Mouse (Mus musculus) testis, adult 2 months (tissue): ENCODE data around the gene Znrf4. TPM values are rescaled to one million over a fixed set of nuclear protein-coding genes. Genes with fewer than 3 reads are reported as not detected.

Source experiments
- H3K27ac ChIP-seq: fragments of 200-500 bp; 2 replicates; pipeline ENCODE4 v1.5.1; 2012; ENCODE audit warnings: low read depth, low read length; ENCODE audit not compliant: control insufficient read depth, insufficient read depth
- H3K27me3 ChIP-seq: fragments of 200-500 bp; 2 replicates; pipeline ENCODE4 v1.6.1; 2012; ENCODE audit warnings: mild to moderate bottlenecking, low read length, moderate library complexity; ENCODE audit not compliant: control insufficient read depth, insufficient read depth
- H3K36me3 ChIP-seq: fragments of 200-500 bp; 2 replicates; pipeline ENCODE4 v1.6.1; 2012; ENCODE audit warnings: mild to moderate bottlenecking, low read length; ENCODE audit not compliant: control insufficient read depth, insufficient read depth
- H3K4me1 ChIP-seq: fragments of 200-500 bp; 2 replicates; pipeline ENCODE4 v1.6.1; 2012; ENCODE audit warnings: low read length; ENCODE audit not compliant: control insufficient read depth, insufficient read depth
- H3K4me3 ChIP-seq: fragments of 200-500 bp; 2 replicates; pipeline ENCODE4 v1.5.1; 2012; ENCODE audit warnings: low read depth, mild to moderate bottlenecking, low read length, moderate library complexity, mixed read lengths; ENCODE audit not compliant: control insufficient read depth
- CTCF ChIP-seq: fragments of 200-500 bp; IDR thresholded peaks from 2 replicates; pipeline ENCODE4 v1.5.1; 2012; ENCODE audit warnings: low read depth, mild to moderate bottlenecking, inconsistent platforms, low read length, moderate library complexity; ENCODE audit not compliant: control insufficient read depth, insufficient read depth, insufficient replicate concordance
- POLR2A ChIP-seq: fragments of 200-500 bp; IDR thresholded peaks from 2 replicates; pipeline ENCODE4 v1.6.1; 2012; ENCODE audit warnings: low read depth, mild to moderate bottlenecking, inconsistent platforms, low read length, moderate library complexity; ENCODE audit not compliant: control insufficient read depth
- polyA plus RNA-seq: library from polyadenylated mRNA; depleted of rRNA; stranded (reverse); fragments of >200 nt; gene quantifications from 2 replicates; pipeline ENCODE4 v1.2.3, GENCODE M21; 2012

Gene Znrf4
- polyA plus RNA-seq, 1 experiment = 1,198 TPM

- Histone ChIP-seq H3K4me3 (no peak overlapping the region), H3K27ac (no peak overlapping the region), H3K36me3 (no peaks in the 10 kb centered on the region), H3K4me1 (no peaks in the 10 kb centered on the region), H3K27me3 (no peaks in the 10 kb centered on the region)
- no peak for TF ChIP-seq CTCF
- no peak for TF ChIP-seq POLR2A
Measured at GRCm38 (mm10) chr17:56499229-56499628, 13.0 kb downstream of the Znrf4 start.

- H3K4me1 ChIP-seq = no peaks in the 10 kb centered on the region
- no peaks in the 10 kb centered on the region for H3K36me3 ChIP-seq
- TF ChIP-seq POLR2A (no peak), CTCF (no peak)
- H3K27me3 ChIP-seq = no peaks in the 10 kb centered on the region
- H3K4me3 ChIP-seq = no peak overlapping the region
- no peak overlapping the region for H3K27ac ChIP-seq
Measured at GRCm38 (mm10) chr17:56494480-56494879, 17.8 kb downstream of the Znrf4 start.

DNA sequence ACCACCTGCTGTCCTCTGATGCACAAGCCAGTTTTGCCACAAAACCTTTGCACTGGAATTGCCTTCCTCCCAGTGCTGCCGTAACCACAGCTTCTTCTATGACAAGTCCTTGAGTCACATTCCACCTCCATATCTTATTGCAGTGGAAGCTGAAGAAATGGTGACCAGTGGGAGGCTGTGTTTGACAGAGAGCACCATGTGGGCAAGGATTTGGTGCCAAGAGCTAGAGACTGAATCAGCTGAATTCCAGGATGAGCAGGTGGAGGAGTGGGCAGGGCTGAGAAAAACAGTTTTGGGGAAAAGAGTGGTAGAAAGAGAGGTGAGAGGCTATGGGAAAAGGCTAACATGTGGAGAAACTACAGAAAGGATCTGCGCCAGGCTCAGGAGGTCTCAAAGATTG, 18.4 kb downstream of the Znrf4 start:
- no peak overlapping the region for H3K4me3 ChIP-seq
- H3K4me1 ChIP-seq = peaks cover 2% of the 10 kb centered on the region; the same call in 1 of the 2 replicates
- H3K36me3 ChIP-seq = no peaks in the 10 kb centered on the region
- H3K27ac ChIP-seq = no peak overlapping the region
- TF ChIP-seq CTCF = no peak
- no peak for TF ChIP-seq POLR2A
- no peaks in the 10 kb centered on the region for H3K27me3 ChIP-seq

- Histone ChIP-seq H3K36me3 (no peaks in the 10 kb centered on the region), H3K4me3 (no peak overlapping the region), H3K27ac (no peak overlapping the region), H3K4me1 (peaks cover 18% of the 10 kb centered on the region), H3K27me3 (no peaks in the 10 kb centered on the region)
- TF ChIP-seq CTCF (no peak), POLR2A (no peak)
Measured at GRCm38 (mm10) chr17:56490438-56491152, 21.6 kb downstream of the Znrf4 start.

GRCm38 (mm10) chr17:56488028-56488427, 24.2 kb downstream of the Znrf4 start:
- Histone ChIP-seq H3K4me3 (peak overlapping the region; percentile 86), H3K36me3 (no peaks in the 10 kb centered on the region), H3K27ac (peak overlapping the region; percentile 65), H3K4me1 (peaks cover 18% of the 10 kb centered on the region), H3K27me3 (no peaks in the 10 kb centered on the region)
- TF ChIP-seq POLR2A = no peak; the same call in 1 of the 2 replicates
- TF ChIP-seq CTCF = no peak

DNA sequence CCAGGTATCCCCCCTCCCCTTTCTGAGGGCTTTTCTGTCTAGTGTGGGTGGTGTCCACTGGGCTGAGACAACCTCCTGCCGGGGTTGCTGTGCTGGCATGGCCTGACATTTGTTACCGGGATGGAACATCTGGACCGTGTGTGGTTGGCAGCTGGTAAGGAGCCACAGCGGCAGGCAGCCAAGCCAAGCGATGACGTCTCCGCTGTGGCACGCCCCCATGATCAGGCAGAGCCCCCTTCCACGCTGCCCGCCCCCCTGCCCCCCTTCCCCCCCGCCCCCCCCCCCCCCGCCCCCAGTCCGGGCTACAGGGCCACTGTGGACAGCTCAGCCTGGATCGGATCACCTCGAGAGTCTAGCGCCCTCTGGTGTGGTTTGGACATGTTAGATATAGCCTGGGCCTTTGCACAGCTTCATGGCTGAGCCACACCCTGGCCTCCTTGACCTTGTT, 24.8 kb downstream of the Znrf4 start:
- Histone ChIP-seq H3K27ac (peak overlapping the region; percentile 65; the same call in 1 of the 2 replicates), H3K4me3 (peak overlapping the region; percentile 86), H3K4me1 (peaks cover 18% of the 10 kb centered on the region), H3K27me3 (no peaks in the 10 kb centered on the region), H3K36me3 (no peaks in the 10 kb centered on the region)
- peak; percentile 35; the same call in 1 of the 2 replicates for TF ChIP-seq CTCF
- TF ChIP-seq POLR2A = no peak

DNA sequence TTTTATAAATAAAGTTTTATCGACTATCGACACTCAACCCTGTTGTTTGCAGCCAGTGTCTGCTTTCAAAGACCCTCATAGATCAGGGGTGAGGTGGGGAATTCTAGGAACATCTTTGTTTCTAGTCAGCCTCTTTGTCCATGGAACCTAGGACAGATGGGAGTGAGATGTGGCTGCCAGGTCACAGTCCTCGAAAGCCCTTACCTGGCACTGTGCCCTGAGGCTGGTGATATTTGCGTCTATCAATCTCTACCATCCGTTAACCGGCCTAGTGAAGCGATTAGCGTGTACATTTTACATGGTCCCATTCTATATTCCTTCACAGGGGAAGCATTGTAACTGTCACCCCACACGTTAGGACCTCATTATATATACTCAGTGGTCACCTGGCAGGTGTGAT, 26.3 kb downstream of the Znrf4 start:
- TF ChIP-seq POLR2A = no peak
- no peak for TF ChIP-seq CTCF
- no peak overlapping the region for H3K27ac ChIP-seq
- H3K4me1 ChIP-seq = peaks cover 18% of the 10 kb centered on the region
- no peak overlapping the region for H3K4me3 ChIP-seq
- no peaks in the 10 kb centered on the region for H3K27me3 ChIP-seq
- H3K36me3 ChIP-seq = no peaks in the 10 kb centered on the region
